Mouse (Mus musculus) intestine, embryonic 15.5 days (tissue): ENCODE data around the gene Morc1. TPM values are rescaled to one million over a fixed set of nuclear protein-coding genes. Genes with fewer than 3 reads are reported as not detected.

Experiments
- ATAC-seq: fragments of 200-750 bp; cut with Nextera tagmentation; 2 replicates; pipeline ENCODE4 v1.8.0; 2017; ENCODE audit warnings: moderate TSS enrichment, moderate library complexity
- H3K27ac ChIP-seq: fragments of 300-500 bp; sonication (generic); 2 replicates; pipeline ENCODE4 v1.5.1; 2015; ENCODE audit warnings: mild to moderate bottlenecking, inconsistent platforms
- H3K27me3 ChIP-seq: fragments of 300-500 bp; sonication (generic); replicated peaks from 2 replicates; pipeline ENCODE4 v1.6.1; 2015; ENCODE audit warnings: inconsistent platforms
- H3K36me3 ChIP-seq: fragments of 300-500 bp; sonication (generic); 2 replicates; pipeline ENCODE4 v1.6.1; 2015; ENCODE audit warnings: inconsistent platforms
- H3K4me1 ChIP-seq: fragments of 300-500 bp; sonication (generic); replicated peaks from 2 replicates; pipeline ENCODE4 v1.6.1; 2015; ENCODE audit warnings: inconsistent platforms
- H3K4me2 ChIP-seq: fragments of 300-500 bp; sonication (generic); replicated peaks from 2 replicates; pipeline ENCODE4 v1.6.1; 2015; ENCODE audit warnings: mild to moderate bottlenecking, inconsistent platforms
- H3K4me3 ChIP-seq: fragments of 300-500 bp; sonication (generic); replicated peaks from 2 replicates; pipeline ENCODE4 v1.5.1; 2015; ENCODE audit warnings: inconsistent platforms
- H3K9ac ChIP-seq: fragments of 300-500 bp; sonication (generic); 2 replicates; pipeline ENCODE4 v1.6.1; 2015; ENCODE audit warnings: inconsistent platforms
- H3K9me3 ChIP-seq: fragments of 300-500 bp; sonication (generic); 2 replicates; pipeline ENCODE4 v1.6.1; 2016; ENCODE audit warnings: inconsistent platforms
- WGBS: fragments of 180-500 bp; shearing (Covaris S2); methylation state at CpG from one replicate; pipeline ENCODE4 v1.1.7; 2015; 5-methylcytosine and 5-hydroxymethylcytosine counted together
- polyA plus RNA-seq: library from polyadenylated mRNA; unstranded; fragments of >200 nt; fragmentation: Nextera tagmentation; extraction: Ambion mirVana; gene quantifications from 2 replicates; pipeline ENCODE4 v1.2.1, GENCODE M21; 2015

Morc1 gene
- polyA plus RNA-seq, 1 experiment from 2014 or later: 0.15 TPM

- no peaks in the 10 kb centered on the region for H3K36me3 ChIP-seq
- H3K27me3 ChIP-seq: no peaks in the 10 kb centered on the region
- no peaks in the 10 kb centered on the region for H3K9me3 ChIP-seq
- H3K27ac ChIP-seq: no peak overlapping the region
- WGBS: 78% methylated on average over 2 of the region's 2 CpGs
- H3K4me1 ChIP-seq: no peaks in the 10 kb centered on the region
- no peak for ATAC-seq
- no peak overlapping the region for H3K4me3 ChIP-seq
- H3K4me2 ChIP-seq: no peak overlapping the region
- no peak overlapping the region for H3K9ac ChIP-seq
These were observed 180.4 kb downstream of the Morc1 start for GRCm38 (mm10) chr16:48611436-48611835.

GRCm38 (mm10) chr16:48613783-48614182 is 182.7 kb downstream of the Morc1 start:
- Histone ChIP-seq H3K4me2 (no peak overlapping the region), H3K27me3 (no peaks in the 10 kb centered on the region), H3K4me3 (no peak overlapping the region), H3K9me3 (no peaks in the 10 kb centered on the region), H3K27ac (no peak overlapping the region), H3K9ac (no peak overlapping the region), H3K4me1 (no peaks in the 10 kb centered on the region), H3K36me3 (no peaks in the 10 kb centered on the region)
- no peak for ATAC-seq
- WGBS: 45% methylated on average over 1 of the region's 1 CpGs

- WGBS: 72% methylated on average over 8 of the region's 8 CpGs
- no peak overlapping the region for H3K9ac ChIP-seq
- H3K4me3 ChIP-seq: no peak overlapping the region
- H3K4me2 ChIP-seq: no peak overlapping the region
- no peaks in the 10 kb centered on the region for H3K27me3 ChIP-seq
- H3K36me3 ChIP-seq: no peaks in the 10 kb centered on the region
- H3K9me3 ChIP-seq: no peaks in the 10 kb centered on the region
- no peak for ATAC-seq
- no peaks in the 10 kb centered on the region for H3K4me1 ChIP-seq
- no peak overlapping the region for H3K27ac ChIP-seq
These were observed 189.5 kb downstream of the Morc1 start for GRCm38 (mm10) chr16:48620510-48620909.

GRCm38 (mm10) chr16:48621019-48621418 is 190.0 kb downstream of the Morc1 start:
- WGBS: 38% methylated on average over 2 of the region's 2 CpGs
- no peaks in the 10 kb centered on the region for H3K9me3 ChIP-seq
- H3K4me1 ChIP-seq: no peaks in the 10 kb centered on the region
- ATAC-seq: no peak
- H3K4me2 ChIP-seq: no peak overlapping the region
- no peaks in the 10 kb centered on the region for H3K27me3 ChIP-seq
- H3K4me3 ChIP-seq: no peak overlapping the region
- no peak overlapping the region for H3K27ac ChIP-seq
- no peaks in the 10 kb centered on the region for H3K36me3 ChIP-seq
- H3K9ac ChIP-seq: no peak overlapping the region

- ATAC-seq: no peak
- no peaks in the 10 kb centered on the region for H3K36me3 ChIP-seq
- H3K9ac ChIP-seq: no peak overlapping the region
- 82% methylated on average over 1 of the region's 1 CpGs for WGBS
- no peak overlapping the region for H3K4me3 ChIP-seq
- no peak overlapping the region for H3K27ac ChIP-seq
- no peaks in the 10 kb centered on the region for H3K4me1 ChIP-seq
- H3K4me2 ChIP-seq: no peak overlapping the region
- H3K27me3 ChIP-seq: no peaks in the 10 kb centered on the region
- no peaks in the 10 kb centered on the region for H3K9me3 ChIP-seq
These were observed 192.4 kb downstream of the Morc1 start for GRCm38 (mm10) chr16:48623447-48623846.

GRCm38 (mm10) chr16:48626186-48626585 is 195.1 kb downstream of the Morc1 start:
- 73% methylated on average over 3 of the region's 3 CpGs for WGBS
- H3K9me3 ChIP-seq: no peaks in the 10 kb centered on the region
- no peaks in the 10 kb centered on the region for H3K27me3 ChIP-seq
- H3K36me3 ChIP-seq: no peaks in the 10 kb centered on the region
- ATAC-seq: no peak
- H3K9ac ChIP-seq: no peak overlapping the region
- no peaks in the 10 kb centered on the region for H3K4me1 ChIP-seq
- no peak overlapping the region for H3K27ac ChIP-seq
- H3K4me3 ChIP-seq: no peak overlapping the region
- H3K4me2 ChIP-seq: no peak overlapping the region

GRCm38 (mm10) chr16:48627296-48627695 is 196.3 kb downstream of the Morc1 start:
- Histone ChIP-seq H3K9me3 (no peaks in the 10 kb centered on the region), H3K4me3 (no peak overlapping the region), H3K27me3 (no peaks in the 10 kb centered on the region), H3K4me2 (no peak overlapping the region), H3K9ac (no peak overlapping the region), H3K36me3 (no peaks in the 10 kb centered on the region), H3K27ac (no peak overlapping the region), H3K4me1 (no peaks in the 10 kb centered on the region)
- 87% methylated on average over 3 of the region's 3 CpGs for WGBS
- no peak for ATAC-seq

GRCm38 (mm10) chr16:48629710-48630109 is 198.7 kb downstream of the Morc1 start:
- no peaks in the 10 kb centered on the region for H3K9me3 ChIP-seq
- H3K27me3 ChIP-seq: no peaks in the 10 kb centered on the region
- no peak overlapping the region for H3K27ac ChIP-seq
- H3K9ac ChIP-seq: no peak overlapping the region
- H3K36me3 ChIP-seq: no peaks in the 10 kb centered on the region
- no peak for ATAC-seq
- H3K4me2 ChIP-seq: no peak overlapping the region
- H3K4me3 ChIP-seq: no peak overlapping the region
- H3K4me1 ChIP-seq: no peaks in the 10 kb centered on the region
- 78% methylated on average over 5 of the region's 5 CpGs for WGBS

- H3K4me2 ChIP-seq: no peak overlapping the region
- 31% methylated on average over 8 of the region's 8 CpGs for WGBS
- no peak overlapping the region for H3K27ac ChIP-seq
- no peaks in the 10 kb centered on the region for H3K36me3 ChIP-seq
- H3K27me3 ChIP-seq: no peaks in the 10 kb centered on the region
- no peak for ATAC-seq
- H3K9me3 ChIP-seq: no peaks in the 10 kb centered on the region
- no peaks in the 10 kb centered on the region for H3K4me1 ChIP-seq
- H3K4me3 ChIP-seq: no peak overlapping the region
- H3K9ac ChIP-seq: no peak overlapping the region
These were observed 199.4 kb downstream of the Morc1 start for GRCm38 (mm10) chr16:48630466-48630865.

GRCm38 (mm10) chr16:48632351-48632750 is 201.3 kb downstream of the Morc1 start:
- H3K9me3 ChIP-seq: no peaks in the 10 kb centered on the region
- H3K4me3 ChIP-seq: no peak overlapping the region
- H3K27ac ChIP-seq: no peak overlapping the region
- no peaks in the 10 kb centered on the region for H3K4me1 ChIP-seq
- no peak overlapping the region for H3K9ac ChIP-seq
- 92% methylated on average over 6 of the region's 6 CpGs for WGBS
- no peaks in the 10 kb centered on the region for H3K36me3 ChIP-seq
- no peak for ATAC-seq
- no peak overlapping the region for H3K4me2 ChIP-seq
- H3K27me3 ChIP-seq: no peaks in the 10 kb centered on the region

GRCm38 (mm10) chr16:48646246-48646645 is 215.2 kb downstream of the Morc1 start:
- 73% methylated on average over 2 of the region's 2 CpGs for WGBS
- Histone ChIP-seq H3K27me3 (no peaks in the 10 kb centered on the region), H3K4me1 (no peaks in the 10 kb centered on the region), H3K9ac (no peak overlapping the region), H3K27ac (no peak overlapping the region), H3K36me3 (no peaks in the 10 kb centered on the region), H3K9me3 (no peaks in the 10 kb centered on the region), H3K4me3 (no peak overlapping the region), H3K4me2 (no peak overlapping the region)
- no peak for ATAC-seq

GRCm38 (mm10) chr16:48671696-48672095 is 240.7 kb downstream of the Morc1 start:
- Histone ChIP-seq H3K27ac (no peak overlapping the region), H3K9ac (no peak overlapping the region), H3K27me3 (no peaks in the 10 kb centered on the region), H3K9me3 (no peaks in the 10 kb centered on the region), H3K36me3 (no peaks in the 10 kb centered on the region), H3K4me3 (no peak overlapping the region), H3K4me1 (no peaks in the 10 kb centered on the region), H3K4me2 (no peak overlapping the region)
- ATAC-seq: no peak
- WGBS: 58% methylated on average over 5 of the region's 5 CpGs

GRCm38 (mm10) chr16:48672664-48673063 is 241.6 kb downstream of the Morc1 start:
- H3K4me2 ChIP-seq: no peak overlapping the region
- no peaks in the 10 kb centered on the region for H3K36me3 ChIP-seq
- no peak overlapping the region for H3K9ac ChIP-seq
- H3K27ac ChIP-seq: no peak overlapping the region
- H3K27me3 ChIP-seq: no peaks in the 10 kb centered on the region
- H3K4me3 ChIP-seq: no peak overlapping the region
- ATAC-seq: peak; percentile 92
- H3K9me3 ChIP-seq: no peaks in the 10 kb centered on the region
- 54% methylated on average over 3 of the region's 3 CpGs for WGBS
- H3K4me1 ChIP-seq: no peaks in the 10 kb centered on the region
